Mouse (Mus musculus) mouse embryonic stem cell (cell line): ENCODE measurements around the gene Mcub.

Experiments used
- in situ Hi-C, 2 experiments: fragments of 300-500 bp; cut with MboI; formaldehyde crosslinking; loops; 1 replicate in 1 of 2; 3 replicates in 1 of 2; pipeline ENCODE4 v1.14.3; 2019 to 2020; ENCODE audit warnings: low sequenced_read_pairs in 2 of 2, low pct_unique_long_range_greater_than_20kb in 1 of 2, mixed read lengths in 1 of 2; ENCODE audit not compliant: unreplicated experiment in 1 of 2

Mcub gene

DNA sequence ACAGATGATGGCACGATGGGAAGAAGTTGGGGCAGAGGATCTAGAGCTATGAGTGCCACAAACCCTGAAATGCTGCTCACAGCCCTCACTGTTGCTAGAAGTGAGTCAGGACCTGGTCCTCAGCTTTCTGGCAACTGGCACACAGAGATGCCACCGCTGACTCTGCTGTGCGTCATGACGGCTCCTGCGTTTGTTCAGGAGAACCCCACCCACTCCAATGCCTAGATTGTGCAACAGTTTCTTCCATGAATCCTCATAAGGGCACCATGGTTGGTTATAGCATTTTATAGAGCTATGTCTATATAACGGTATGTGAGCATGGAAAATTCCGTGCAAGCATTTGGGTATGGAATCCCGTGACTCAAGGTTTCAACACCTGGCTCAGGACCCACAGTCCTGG, 5.3 kb downstream of the Mcub start:
- in situ Hi-C loops = no loop called here

DNA sequence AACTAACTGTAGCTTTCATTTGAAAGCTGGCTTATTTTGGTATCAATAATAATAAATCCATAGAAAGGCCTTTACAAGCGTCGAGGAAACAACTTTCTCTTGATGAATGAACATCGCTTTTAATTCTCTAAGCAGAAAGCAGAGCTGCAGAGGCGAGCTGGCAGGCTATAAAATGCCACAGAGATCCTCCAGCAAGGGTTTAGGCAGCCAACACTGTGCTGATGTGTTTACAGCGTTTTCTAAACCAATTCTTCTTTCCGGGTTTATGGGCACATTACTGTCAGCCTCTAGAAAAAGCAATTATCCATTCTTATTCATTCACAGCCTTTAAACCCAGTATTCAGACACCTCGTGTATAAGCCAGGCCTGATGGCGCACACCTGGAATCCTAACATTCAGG, 7.5 kb downstream of the Mcub start:
- in situ Hi-C loops = no loop called here

DNA sequence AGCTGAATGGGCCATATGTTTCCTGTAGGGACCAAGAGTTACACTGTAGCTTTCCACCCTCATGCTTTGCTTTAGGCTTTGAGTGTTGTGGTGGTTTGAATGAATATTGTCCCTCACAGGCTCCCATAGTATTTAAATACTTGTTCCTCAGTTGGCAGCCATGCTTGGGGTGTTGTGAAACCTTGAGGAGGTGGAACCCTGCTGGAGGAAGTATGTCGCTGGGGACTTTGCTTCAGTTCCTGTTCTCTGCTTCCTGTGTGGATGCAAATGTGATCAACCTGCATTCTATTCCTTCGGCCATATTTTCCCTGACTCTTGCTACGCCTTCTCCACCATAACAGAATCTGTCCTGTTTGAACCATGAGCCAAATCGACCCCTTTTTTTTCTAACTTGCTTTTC, 16.7 kb downstream of the Mcub start:
- in situ Hi-C loops = no loop called here

DNA sequence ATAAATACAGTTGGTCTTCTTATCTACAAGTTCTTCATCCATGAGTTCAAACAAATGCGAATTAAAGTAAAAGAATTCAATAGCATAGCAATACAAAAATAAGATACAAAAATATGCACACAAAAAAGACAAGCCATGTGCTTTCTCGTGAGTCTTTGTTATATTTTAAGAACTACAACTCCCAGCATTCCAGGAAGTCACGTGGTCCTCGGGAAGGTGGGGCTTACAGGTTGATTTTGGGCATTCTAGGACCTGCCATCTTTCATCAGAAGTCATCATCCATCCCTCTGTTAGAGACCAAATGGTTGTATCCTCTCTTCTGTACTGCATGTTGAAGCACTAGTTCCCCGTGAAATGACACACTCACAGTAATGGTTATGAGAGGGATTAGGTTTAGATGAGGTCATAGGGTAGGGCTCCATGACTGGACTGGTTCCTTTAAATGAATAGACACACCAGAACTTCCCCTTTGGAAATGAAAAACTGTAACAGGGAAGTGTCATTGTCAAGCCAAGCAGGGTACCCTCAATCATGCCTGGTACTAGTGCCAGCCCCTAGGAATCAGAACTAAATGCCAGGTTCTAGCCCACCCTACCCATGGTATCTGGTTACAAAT, 20.7 kb downstream of the Mcub start:
- in situ Hi-C loops = no loop called here

DNA sequence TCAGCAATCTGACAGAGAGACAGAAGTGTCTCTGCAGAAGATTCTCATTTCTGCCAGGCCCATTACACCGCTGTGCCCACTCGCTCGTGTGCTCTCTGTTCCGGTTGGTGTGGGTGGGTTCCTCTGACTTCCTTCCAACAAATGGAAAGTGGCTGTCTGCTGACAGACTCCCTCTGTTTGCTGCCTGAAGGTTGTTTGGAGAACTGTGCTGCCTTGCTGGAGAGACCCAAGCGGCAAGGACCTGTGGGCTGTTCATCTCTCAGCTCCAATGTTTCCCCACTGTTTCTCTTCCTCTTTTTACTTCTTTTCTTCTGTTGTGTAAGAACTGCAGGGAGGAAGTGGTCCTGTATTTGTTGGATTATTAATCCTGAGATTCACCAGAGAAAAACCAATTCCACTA, 21.6 kb downstream of the Mcub start:
- in situ Hi-C loops = no loop called here

DNA sequence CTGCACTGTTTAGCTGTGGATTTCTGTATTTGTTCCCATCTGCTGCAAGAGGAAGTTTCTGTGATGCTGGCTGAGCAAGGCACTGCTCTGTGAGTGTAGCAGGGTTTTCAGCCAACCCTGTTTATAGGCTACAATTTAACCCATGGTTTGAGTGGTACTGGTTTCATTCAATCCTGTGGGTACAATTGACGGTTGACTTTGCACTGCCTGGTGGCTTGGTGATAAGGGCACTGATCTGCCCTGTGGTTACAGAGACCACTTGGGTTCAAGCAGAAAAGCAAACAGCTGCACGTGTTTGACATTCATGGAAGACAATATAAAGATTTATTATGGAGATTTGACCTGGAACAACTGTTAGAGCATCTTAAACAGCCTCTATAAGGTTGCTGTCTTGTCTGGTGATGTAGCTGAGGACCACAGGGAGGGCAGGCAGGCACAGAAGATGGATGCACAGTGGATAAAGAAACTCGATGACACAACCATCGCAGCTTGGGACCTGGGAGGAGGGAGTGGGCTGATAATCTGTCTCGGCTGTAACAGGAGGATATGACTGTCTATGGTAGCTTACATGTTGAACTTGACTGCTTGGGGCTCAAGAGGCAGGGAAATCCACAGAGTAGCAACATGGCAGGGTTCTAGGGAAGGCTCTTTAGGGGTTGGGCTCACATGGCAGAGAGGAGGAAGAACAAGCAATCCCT, 23.6 kb downstream of the Mcub start:
- in situ Hi-C loops = no loop called here

DNA sequence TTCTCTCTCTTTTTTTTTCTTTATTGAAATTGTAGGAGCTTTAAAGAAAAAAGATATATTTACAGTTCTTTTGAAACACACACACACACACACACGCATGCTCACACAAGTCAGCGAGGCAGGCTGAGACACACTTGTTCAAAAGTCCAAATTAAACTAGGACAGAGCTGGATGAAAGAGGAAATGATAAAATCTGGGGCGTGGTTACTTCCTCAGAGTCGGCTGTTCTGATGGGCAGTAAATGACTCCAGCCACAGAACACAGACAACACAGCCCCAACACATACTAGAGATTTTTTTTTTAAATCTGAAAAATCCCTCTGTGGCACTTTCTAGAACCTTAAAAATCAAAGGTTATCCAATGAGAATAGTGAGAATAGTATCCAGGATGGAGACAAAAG, 26.2 kb downstream of the Mcub start:
- in situ Hi-C loops = no loop called here

DNA sequence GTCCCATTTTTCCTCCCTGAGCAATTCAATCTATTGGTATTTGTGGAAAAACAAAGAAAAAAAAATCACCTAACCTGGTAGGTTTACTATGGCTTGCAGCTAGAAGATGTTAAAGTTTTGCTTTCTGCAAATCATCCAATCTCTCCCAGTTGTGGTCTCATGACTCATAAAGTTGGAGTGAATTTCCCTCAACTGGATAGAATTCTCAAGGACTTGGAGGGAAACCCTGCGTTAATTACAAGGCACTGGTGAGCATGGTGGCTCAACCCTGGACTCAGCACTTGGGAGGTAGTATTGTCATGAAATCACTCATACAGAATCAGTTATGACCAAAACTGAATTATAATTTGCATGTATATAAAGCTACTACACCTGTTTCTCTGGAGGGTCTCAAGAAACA, 28.7 kb downstream of the Mcub start:
- in situ Hi-C loops = no loop called here

DNA sequence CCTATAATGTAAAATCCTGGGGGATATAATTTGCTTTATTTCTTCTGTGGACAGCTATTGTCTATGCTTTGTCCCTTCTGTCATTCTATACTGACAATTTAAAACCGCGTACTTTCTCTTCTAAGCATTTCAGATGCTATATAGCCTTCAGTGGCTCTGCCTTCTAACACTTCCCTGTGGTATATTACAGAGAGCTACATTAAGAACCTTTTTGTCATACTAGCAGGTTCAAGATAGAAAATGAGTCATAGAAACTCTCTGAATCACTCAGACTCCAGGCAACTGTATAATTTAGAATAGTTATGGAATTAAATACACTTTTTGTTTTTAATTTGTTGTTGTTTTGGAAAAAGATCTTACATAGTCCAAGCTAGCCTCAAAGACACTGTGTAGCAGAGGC, 29.2 kb downstream of the Mcub start:
- in situ Hi-C loops = no loop called here

DNA sequence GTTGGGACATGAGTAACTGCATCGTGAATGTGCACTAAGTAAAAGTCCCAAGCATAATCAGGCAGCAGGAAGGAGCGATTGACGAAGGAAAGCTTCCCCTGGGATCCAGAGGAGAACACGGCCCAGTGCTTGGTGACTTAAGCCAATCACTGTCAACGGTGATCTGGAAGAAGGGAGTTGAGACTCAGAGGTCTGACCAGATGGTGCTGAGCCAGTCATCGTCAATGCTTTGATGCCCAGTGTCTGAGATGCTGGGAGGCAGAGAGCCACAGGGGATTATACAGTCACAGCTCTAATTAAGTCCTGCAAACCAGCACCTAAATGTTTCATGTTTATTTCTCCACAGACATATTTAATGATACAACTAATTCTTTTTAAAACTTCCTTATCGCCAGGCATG, 30.9 kb downstream of the Mcub start:
- in situ Hi-C loops = no loop called here

DNA sequence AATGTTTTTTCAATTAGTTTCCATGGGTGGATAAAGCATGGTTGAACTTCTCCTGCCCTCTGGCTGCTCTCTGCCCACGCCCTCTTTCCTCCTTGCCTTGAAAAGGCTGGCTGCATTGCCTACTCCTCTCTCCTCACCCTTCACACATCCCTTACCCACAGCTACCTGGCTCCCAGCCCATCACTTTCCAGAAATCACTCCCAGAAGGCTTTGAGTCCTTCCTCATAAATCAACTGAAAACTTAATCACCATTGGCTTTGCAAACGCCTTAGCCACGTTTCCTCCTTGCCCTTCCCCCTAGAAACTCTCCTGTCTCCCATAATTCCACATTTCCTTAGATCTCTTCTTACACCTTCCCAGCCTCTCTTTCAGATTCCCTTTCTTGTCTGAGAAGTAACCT, 32.2 kb downstream of the Mcub start:
- in situ Hi-C loops = no loop called here

DNA sequence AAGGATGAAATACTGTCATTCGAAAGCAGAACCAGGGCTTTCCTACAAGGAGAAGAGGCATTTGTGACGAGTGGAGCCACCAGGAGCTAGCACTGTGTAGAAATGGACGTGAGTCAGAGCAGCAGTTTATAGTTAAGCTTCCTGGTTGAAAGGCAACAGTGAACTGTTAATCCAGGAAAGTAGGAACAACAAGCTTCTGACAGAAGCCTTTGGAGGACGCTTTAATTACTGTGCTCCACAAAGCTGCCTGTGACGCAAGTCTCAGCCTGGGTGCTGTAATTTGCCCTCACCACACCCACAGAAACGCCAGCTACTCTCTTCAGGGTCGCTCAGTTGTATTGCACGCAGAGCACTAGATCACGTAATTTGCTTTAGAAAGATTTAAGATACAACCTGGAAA, 33.4 kb downstream of the Mcub start:
- in situ Hi-C loops = no loop called here

DNA sequence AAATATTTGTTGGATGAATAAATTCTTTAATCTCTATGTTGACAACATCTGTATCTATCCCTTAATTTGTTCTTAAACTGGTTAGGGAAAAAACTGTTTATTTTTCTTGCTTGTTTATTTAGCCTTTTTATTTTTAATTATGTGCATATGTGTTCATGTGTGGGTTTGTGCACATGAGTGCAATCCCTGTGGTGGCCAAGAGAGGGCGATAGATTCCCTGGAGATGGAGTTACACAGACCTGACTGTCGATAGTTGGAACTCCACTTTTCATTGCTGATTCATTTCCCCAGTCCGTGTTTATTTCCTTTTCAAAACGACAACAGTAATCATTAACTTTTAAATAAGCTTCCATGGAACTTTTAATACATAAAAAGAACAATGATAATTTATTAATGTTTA, 37.6 kb downstream of the Mcub start:
- in situ Hi-C loops = no loop called here

DNA sequence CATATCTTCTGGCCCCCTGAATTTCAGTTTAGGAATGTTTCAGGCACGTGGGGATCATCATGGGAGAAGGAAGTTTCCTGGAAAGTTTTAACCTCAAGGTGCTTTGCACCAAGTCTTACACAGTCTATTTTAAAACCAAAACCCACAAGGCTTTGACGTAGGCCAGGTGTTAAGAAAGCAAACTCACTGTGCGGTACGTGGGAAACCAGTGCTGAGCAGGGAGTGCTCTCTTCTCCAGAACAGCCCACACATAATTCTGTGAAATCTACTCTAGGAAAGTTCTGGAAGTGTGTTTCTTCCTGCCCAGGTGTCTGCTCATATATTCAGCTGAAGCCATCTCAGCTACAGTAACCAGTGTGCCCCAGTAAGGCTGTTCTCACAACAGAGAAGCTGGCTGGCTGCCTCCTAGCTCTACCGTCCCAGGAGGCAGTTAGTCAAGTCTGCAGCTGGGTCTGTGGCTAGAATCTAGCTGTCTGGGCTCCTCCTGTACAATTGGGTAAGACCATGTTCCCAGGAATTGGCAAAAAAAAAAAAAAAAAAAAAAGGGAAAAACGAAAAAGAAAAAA, 39.7 kb downstream of the Mcub start:
- in situ Hi-C loops = no loop called here

DNA sequence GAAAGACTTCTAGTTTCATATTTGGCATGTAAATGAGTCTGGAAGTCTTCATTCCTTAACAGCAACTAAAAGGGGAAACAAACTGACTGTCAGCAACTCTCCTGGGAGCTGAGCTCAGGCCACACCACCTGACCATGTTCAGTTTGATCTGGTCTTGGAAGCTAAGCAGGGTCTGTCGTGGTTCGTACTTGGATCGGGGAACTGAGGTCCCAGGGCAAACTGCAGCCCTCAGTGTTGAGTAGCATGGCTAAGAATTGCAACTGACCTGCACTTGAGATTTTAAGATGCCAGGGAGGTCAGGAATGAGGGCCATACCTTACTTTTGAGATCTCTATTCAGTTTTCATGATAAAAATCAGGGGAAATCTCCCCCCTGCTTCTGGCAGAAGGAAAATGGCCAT, 44.1 kb downstream of the Mcub start:
- in situ Hi-C loops = loop anchor here (10.0 kb wide), 2 partner anchors 149 to 159 kb away; no protein-coding TSS in a partner anchor

DNA sequence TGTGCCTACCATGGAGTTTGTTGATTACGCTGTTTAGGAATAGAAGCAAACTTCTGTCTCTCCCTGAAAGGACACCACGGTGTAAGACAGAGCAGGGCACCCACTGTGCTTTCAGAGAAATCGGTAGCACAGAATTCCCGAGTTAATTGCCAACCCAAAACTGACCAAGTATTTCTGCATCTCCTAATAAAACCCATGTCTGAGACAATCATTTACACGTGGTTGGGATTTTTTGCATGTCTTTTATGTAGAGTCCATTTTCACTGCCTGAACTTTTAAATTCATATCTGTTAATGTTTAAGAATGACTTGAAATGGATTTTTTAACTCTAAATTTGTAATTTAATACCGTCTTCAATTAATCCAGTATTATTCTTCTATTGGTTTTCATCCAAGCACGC, 46.4 kb downstream of the Mcub start:
- in situ Hi-C loops = loop anchor here (10.0 kb wide), 2 partner anchors 151 to 161 kb away; no protein-coding TSS in a partner anchor

DNA sequence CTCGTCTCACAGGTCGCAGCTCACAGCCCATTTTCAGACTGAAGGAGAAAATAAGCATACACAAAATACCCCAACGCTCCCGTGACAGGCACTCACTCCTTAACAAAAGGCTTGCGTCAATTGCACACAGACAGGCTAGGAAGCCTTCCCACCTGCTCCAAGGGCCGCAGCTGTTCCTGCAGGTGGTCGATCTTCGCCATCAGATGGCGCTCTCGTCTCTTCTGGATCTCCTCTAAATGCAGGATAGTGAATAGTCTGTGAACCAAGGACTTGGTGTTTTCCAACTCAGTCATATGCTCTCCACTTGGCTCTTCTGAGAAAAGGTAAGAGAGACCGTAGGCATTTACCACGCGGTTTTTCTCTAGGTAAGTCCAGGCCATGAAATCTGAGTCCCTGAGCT, 51.6 kb downstream of the Mcub start:
- in situ Hi-C loops = no loop called here

DNA sequence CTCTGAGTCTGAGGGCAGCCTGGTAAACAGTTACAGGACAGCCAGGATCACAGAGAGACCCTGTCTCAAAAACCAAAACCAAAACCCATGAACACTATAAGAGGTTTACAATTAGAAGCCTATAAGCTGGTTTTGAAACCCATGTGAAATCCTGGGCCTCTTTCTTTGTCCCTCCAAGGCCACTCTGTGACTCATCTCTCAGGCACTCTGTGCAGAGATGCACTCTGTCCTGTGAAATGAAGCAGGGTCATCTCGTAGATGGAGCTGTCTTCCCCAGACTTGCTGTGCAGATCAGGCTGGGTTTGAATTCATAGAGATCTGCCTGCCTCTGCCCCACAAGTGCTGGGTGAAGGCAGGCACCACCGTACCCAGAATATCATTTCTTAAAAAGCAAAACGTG, 52.6 kb downstream of the Mcub start:
- in situ Hi-C loops = no loop called here

DNA sequence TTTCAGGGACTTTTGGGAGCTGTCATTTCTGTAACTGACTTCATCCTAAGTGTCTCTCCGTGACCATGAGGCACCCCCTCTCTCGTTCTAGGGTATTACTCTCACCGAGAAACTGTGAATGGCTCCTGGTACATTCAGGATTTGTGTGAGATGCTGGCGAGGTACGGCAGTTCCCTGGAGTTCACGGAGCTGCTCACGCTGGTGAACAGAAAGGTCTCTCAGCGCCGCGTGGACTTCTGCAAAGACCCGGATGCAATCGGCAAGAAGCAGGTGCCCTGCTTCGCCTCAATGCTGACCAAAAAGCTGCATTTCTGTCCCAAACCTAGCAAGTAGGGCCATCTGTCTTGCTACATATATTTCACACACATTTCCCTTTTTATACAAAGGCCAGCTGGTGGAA, 56.8 kb downstream of the Mcub start:
- in situ Hi-C loops = no loop called here

DNA sequence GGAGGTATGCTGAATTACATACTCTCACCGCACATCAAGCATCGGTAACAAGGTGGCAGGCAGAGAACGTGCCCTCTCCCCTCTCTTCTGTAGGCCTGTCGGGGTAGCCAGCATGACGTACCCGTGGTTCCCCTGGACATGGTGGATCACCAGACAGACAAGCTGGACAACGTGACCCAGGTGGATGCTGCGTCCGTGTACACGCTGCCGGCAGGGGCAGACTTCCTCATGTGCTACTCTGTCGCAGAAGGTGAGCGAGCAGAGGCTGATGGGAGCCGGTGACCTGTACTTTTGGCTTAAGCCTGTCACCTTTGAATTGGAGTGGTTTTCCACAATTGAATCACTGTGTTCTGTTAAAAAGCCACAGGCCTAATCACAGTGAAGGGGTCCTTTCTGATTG, 58.0 kb downstream of the Mcub start:
- in situ Hi-C loops = no loop called here
